ENCODE assay signal across 8 mouse cellular contexts in the genomic region with DNA sequence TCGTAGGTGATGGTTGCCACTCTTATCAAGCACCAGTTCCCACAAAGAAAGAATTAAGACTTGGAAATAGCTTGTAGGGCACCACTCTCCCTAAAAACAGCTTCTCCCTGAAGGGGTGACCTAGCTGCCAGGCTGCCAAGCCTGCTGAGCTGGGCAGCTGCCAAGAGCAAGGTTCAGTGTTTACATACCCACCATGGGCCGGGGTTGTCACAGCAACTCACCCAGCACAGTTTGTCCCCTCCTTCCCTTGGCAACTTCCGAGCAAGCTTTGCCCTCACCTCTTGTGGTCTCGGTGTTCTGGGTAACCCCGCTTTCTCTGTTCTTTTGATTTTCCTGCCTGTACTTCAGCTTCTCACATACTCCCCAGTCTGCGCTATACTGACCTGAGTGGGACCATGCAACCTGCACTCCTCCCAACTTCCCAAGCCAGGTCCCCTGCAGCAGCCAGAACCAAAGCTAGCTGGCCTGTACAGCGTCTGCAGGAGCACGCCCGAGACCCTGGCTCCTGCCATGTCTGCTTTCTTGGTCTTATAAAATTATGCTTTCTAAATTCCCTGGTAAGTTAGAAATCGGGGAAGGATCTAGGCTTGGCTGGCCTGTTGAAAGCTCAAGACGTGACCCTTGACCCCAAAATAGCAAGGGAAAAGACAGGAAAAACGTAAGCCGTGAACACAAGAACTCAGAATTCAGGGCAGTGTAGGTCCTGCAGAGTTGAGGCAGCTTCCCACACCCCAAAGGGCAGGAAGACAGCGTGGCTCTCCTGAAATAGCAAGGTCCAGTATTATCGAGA. TPM values are rescaled to one million over a fixed set of nuclear protein-coding genes. Genes with fewer than 3 reads are reported as not detected.
DNase-seq lines count a peak whose midpoint lies in the region; ATAC-seq and TF ChIP-seq lines count a peak whose summit lies in the region.

No protein-coding gene starts in this region.

- no peaks in the 10 kb centered on the region for H3K79me2 ChIP-seq in myocyte (ENCODE audit: control insufficient read depth, insufficient read depth)

- no peak for TF ChIP-seq POLR2A in myocyte (IDR thresholded peaks at IDR 0.05; ENCODE audit: insufficient read length, low read depth)

- peaks cover 3% of the 10 kb centered on the region; the same call in 1 of the 2 replicates for H3K36me3 ChIP-seq in forebrain, embryonic 15.5 days
- H3K36me3 ChIP-seq in forebrain, embryonic 12.5 days (replicated peaks) = peaks cover 6% of the 10 kb centered on the region
- H3K36me3 ChIP-seq in hindbrain, embryonic 16.5 days (ENCODE audit: control insufficient read depth, insufficient read depth, low read length) = no peaks in the 10 kb centered on the region
- H3K36me3 ChIP-seq in myocyte (ENCODE audit: control insufficient read depth, insufficient read depth) = no peaks in the 10 kb centered on the region

- intact Hi-C loops in left cerebral cortex, adult 2 months (cut with DNase I) = no loop called here

- ATAC-seq in forebrain, embryonic 15.5 days (replicated peaks) = peak; percentile 72
- no peak; the same call in 1 of the 2 replicates for ATAC-seq in forebrain, embryonic 12.5 days (ENCODE audit: low FRiP score)
- ATAC-seq in hindbrain, embryonic 16.5 days = peak; percentile 87

- H3K9ac ChIP-seq in forebrain, embryonic 15.5 days (replicated peaks) = no peak overlapping the region
- H3K9ac ChIP-seq in forebrain, embryonic 12.5 days = no peak overlapping the region
- H3K9ac ChIP-seq in hindbrain, embryonic 16.5 days (ENCODE audit: low read depth, low read length) = no peak overlapping the region

- WGBS in forebrain, embryonic 15.5 days = 69% methylated on average over 15 of the region's 15 CpGs
- WGBS in forebrain, embryonic 12.5 days = 86% methylated on average over 15 of the region's 15 CpGs
- WGBS in hindbrain, embryonic 16.5 days = 62% methylated on average over 15 of the region's 15 CpGs

- no peak overlapping the region for H3ac ChIP-seq in myocyte (ENCODE audit: control insufficient read depth, insufficient read length)

- DNase-seq in CD4-positive, CD25-positive, alpha-beta regulatory T cell, adult 2 months (ENCODE audit: low read depth, low spot score) = peak; percentile 63
- DNase-seq in cerebellum, postnatal 10 days = peak; percentile 66 to 82
- peak; percentile 43 to 54 for DNase-seq in left cerebral cortex, adult 2 months (ENCODE audit: extremely low spot score in 1 of 2, low spot score in 2 of 2)
- DNase-seq in urinary bladder, postnatal 25 days (ENCODE audit: low spot score) = peak; percentile 56

- H3K4me1 ChIP-seq in forebrain, embryonic 15.5 days = peaks cover 10% of the 10 kb centered on the region
- H3K4me1 ChIP-seq in forebrain, embryonic 12.5 days = 0 out of 2 replicates have a peak, but pooled peaks cover 4% of the 10 kb centered on the region
- H3K4me1 ChIP-seq in hindbrain, embryonic 16.5 days (ENCODE audit: control insufficient read depth, insufficient read depth, low read depth, low read length) = no peaks in the 10 kb centered on the region

- no peaks in the 10 kb centered on the region for H3K27me3 ChIP-seq in forebrain, embryonic 15.5 days
- H3K27me3 ChIP-seq in forebrain, embryonic 12.5 days = no peaks in the 10 kb centered on the region
- H3K27me3 ChIP-seq in hindbrain, embryonic 16.5 days (replicated peaks; ENCODE audit: control insufficient read depth, insufficient read depth, low read length) = no peaks in the 10 kb centered on the region
- H3K27me3 ChIP-seq in myocyte (ENCODE audit: control insufficient read depth, insufficient read depth, insufficient read length) = no peaks in the 10 kb centered on the region

- H3K27ac ChIP-seq in forebrain, embryonic 15.5 days (replicated peaks) = peak overlapping the region; percentile 39
- no peak overlapping the region for H3K27ac ChIP-seq in forebrain, embryonic 12.5 days
- H3K27ac ChIP-seq in hindbrain, embryonic 16.5 days (ENCODE audit: low read depth, low read length) = peak overlapping the region; percentile 63; the same call in 1 of the 2 replicates
- peak overlapping the region; percentile 58 for H3K27ac ChIP-seq in left cerebral cortex, adult 2 months

- no peak overlapping the region for H3K4me3 ChIP-seq in forebrain, embryonic 15.5 days
- H3K4me3 ChIP-seq in forebrain, embryonic 12.5 days (replicated peaks) = no peak overlapping the region
- H3K4me3 ChIP-seq in hindbrain, embryonic 16.5 days (ENCODE audit: low read length) = no peak overlapping the region
- H3K4me3 ChIP-seq in left cerebral cortex, adult 2 months = no peak overlapping the region
- no peak overlapping the region for H3K4me3 ChIP-seq in myocyte

- TF ChIP-seq CTCF in left cerebral cortex, adult 2 months (IDR thresholded peaks at IDR 0.05) = no peak

- H3K4me2 ChIP-seq in forebrain, embryonic 15.5 days (replicated peaks) = no peak overlapping the region
- no peak overlapping the region for H3K4me2 ChIP-seq in forebrain, embryonic 12.5 days
- no peak overlapping the region for H3K4me2 ChIP-seq in hindbrain, embryonic 16.5 days (ENCODE audit: low read length)
- H3K4me2 ChIP-seq in myocyte (ENCODE audit: low read depth) = peak overlapping the region; percentile 9

- no peaks in the 10 kb centered on the region for H3K9me3 ChIP-seq in forebrain, embryonic 15.5 days
- H3K9me3 ChIP-seq in forebrain, embryonic 12.5 days = no peaks in the 10 kb centered on the region
- H3K9me3 ChIP-seq in hindbrain, embryonic 16.5 days (ENCODE audit: control insufficient read depth, low read length) = no peaks in the 10 kb centered on the region

TF ChIP-seq in myocyte, 11 proteins besides CTCF, POLR2A, EP300 and RAD21:
- TF ChIP-seq TCF12 (IDR thresholded peaks at IDR 0.05; ENCODE audit: insufficient read depth, poor library complexity, severe bottlenecking) = no peak
- TF ChIP-seq TCF3 (IDR thresholded peaks at IDR 0.05; ENCODE audit: insufficient read length, low read depth) = no peak
- peak in 1 of 3 experiments; percentile 9 for TF ChIP-seq MYOD1 (IDR thresholded peaks at IDR 0.05; ENCODE audit: control insufficient read depth in 1 of 3, insufficient read length in 2 of 3, low read depth in 2 of 3)
TF ChIP-seq in myocyte: peak in this region for 1.

RNA-seq across cellular contexts. Expression of a gene that starts 17.6 kb away (rescaled TPM):
- polyA plus RNA-seq in forebrain, embryonic 15.5 days (2015; fragmentation: Nextera tagmentation; extraction: Ambion mirVana) = 153 and 160 TPM in 2 replicates
- 194 and 199 TPM in 2 replicates for polyA plus RNA-seq in forebrain, embryonic 12.5 days (2016; fragmentation: Nextera tagmentation; extraction: Ambion mirVana)
- 104 and 108 TPM in 2 replicates for polyA plus RNA-seq in hindbrain, embryonic 16.5 days (2015; fragmentation: Nextera tagmentation; extraction: Ambion mirVana)
- 10 to 100 TPM; 47.4 to 50.9 TPM for total RNA-seq in left cerebral cortex, adult 2 months (2021)
- 103 TPM for polyA plus RNA-seq in myocyte (2012; fragmentation: generic; extraction: Trizol)

RNA-seq across cellular contexts. Expression of a gene that starts 17.8 kb away (rescaled TPM):
- polyA plus RNA-seq in forebrain, embryonic 15.5 days (2015; fragmentation: Nextera tagmentation; extraction: Ambion mirVana) = 271 and 275 TPM in 2 replicates
- polyA plus RNA-seq in forebrain, embryonic 12.5 days (2016; fragmentation: Nextera tagmentation; extraction: Ambion mirVana) = 330 and 338 TPM in 2 replicates
- 249 and 250 TPM in 2 replicates for polyA plus RNA-seq in hindbrain, embryonic 16.5 days (2015; fragmentation: Nextera tagmentation; extraction: Ambion mirVana)
- 100 to 1,000 TPM; 115 to 120 TPM for total RNA-seq in left cerebral cortex, adult 2 months (2021)
- polyA plus RNA-seq in myocyte (2012; fragmentation: generic; extraction: Trizol) = 339 TPM

RNA-seq across cellular contexts. Expression of a gene that starts 31.5 kb away (rescaled TPM):
- 34.6 and 35.1 TPM in 2 replicates for polyA plus RNA-seq in forebrain, embryonic 15.5 days (2015; fragmentation: Nextera tagmentation; extraction: Ambion mirVana)
- 28.1 and 35.0 TPM in 2 replicates for polyA plus RNA-seq in forebrain, embryonic 12.5 days (2016; fragmentation: Nextera tagmentation; extraction: Ambion mirVana)
- 51.1 and 53.7 TPM in 2 replicates for polyA plus RNA-seq in hindbrain, embryonic 16.5 days (2015; fragmentation: Nextera tagmentation; extraction: Ambion mirVana)
- 10 to 100 TPM; 20.5 to 21.5 TPM for total RNA-seq in left cerebral cortex, adult 2 months (2021)
- 138 TPM for polyA plus RNA-seq in myocyte (2012; fragmentation: generic; extraction: Trizol)

RNA-seq across cellular contexts. Expression of a gene that starts 44.2 kb away (rescaled TPM):
- 3.2 and 4.4 TPM in 2 replicates for polyA plus RNA-seq in forebrain, embryonic 15.5 days (2015; fragmentation: Nextera tagmentation; extraction: Ambion mirVana)
- polyA plus RNA-seq in forebrain, embryonic 12.5 days (2016; fragmentation: Nextera tagmentation; extraction: Ambion mirVana) = 5.4 and 6.1 TPM in 2 replicates
- polyA plus RNA-seq in hindbrain, embryonic 16.5 days (2015; fragmentation: Nextera tagmentation; extraction: Ambion mirVana) = 4.8 and 4.9 TPM in 2 replicates
- total RNA-seq in left cerebral cortex, adult 2 months (2021) = 1 to 10 TPM; 3.3 to 4.0 TPM
- polyA plus RNA-seq in myocyte (2012; fragmentation: generic; extraction: Trizol) = 3.1 TPM

RNA-seq across cellular contexts. Expression of a gene that starts 46.8 kb away (rescaled TPM):
- 652 and 676 TPM in 2 replicates for polyA plus RNA-seq in forebrain, embryonic 15.5 days (2015; fragmentation: Nextera tagmentation; extraction: Ambion mirVana)
- polyA plus RNA-seq in forebrain, embryonic 12.5 days (2016; fragmentation: Nextera tagmentation; extraction: Ambion mirVana) = 550 and 568 TPM in 2 replicates
- 587 and 645 TPM in 2 replicates for polyA plus RNA-seq in hindbrain, embryonic 16.5 days (2015; fragmentation: Nextera tagmentation; extraction: Ambion mirVana)
- total RNA-seq in left cerebral cortex, adult 2 months (2021) = 100 to 1,000 TPM; 298 to 309 TPM
- 287 TPM for polyA plus RNA-seq in myocyte (2012; fragmentation: generic; extraction: Trizol)
